Mouse (Mus musculus) C2C12 (cell line): Measurements from ENCODE around the gene Optn.

Source experiments
- CEBPB ChIP-seq: IDR thresholded peaks from one replicate; pipeline ENCODE4 v1.6.1; 2011; ENCODE audit warnings: low read depth, mild to moderate bottlenecking, control low read depth, moderate library complexity
- CTCF ChIP-seq: IDR thresholded peaks from one replicate; pipeline ENCODE4 v1.5.1; 2011; ENCODE audit not compliant: control insufficient read depth, insufficient read depth, insufficient read length
- MAX ChIP-seq: IDR thresholded peaks from one replicate; pipeline ENCODE4 v1.6.1; 2011; ENCODE audit warnings: mild to moderate bottlenecking, control low read depth
- MYOD1 ChIP-seq: IDR thresholded peaks from one replicate; pipeline ENCODE4 v1.6.1; 2011; ENCODE audit warnings: low read depth; ENCODE audit not compliant: control insufficient read depth, insufficient read length
- MYOG ChIP-seq: IDR thresholded peaks from one replicate; pipeline ENCODE4 v1.6.1; 2011; ENCODE audit not compliant: control insufficient read depth, insufficient read length; ENCODE audit errors: extremely low read depth
- USF1 ChIP-seq: IDR thresholded peaks from one replicate; pipeline ENCODE4 v1.6.1; 2011; ENCODE audit warnings: low read depth, mild to moderate bottlenecking, control low read depth, moderate library complexity

- TF ChIP-seq CTCF (no peak), USF1 (no peak), MAX (no peak), MYOG (no peak), MYOD1 (no peak), CEBPB (no peak)
Measured at GRCm38 (mm10) chr2:5023275-5023674, 40.6 kb downstream of the Optn start.
